Mouse (Mus musculus) midbrain, postnatal 0 days (tissue): ENCODE measurements at regions not wholly inside any gene's neighbourhood (a gene's known extent, or its start where the extent isn't known, plus 50 kb on each side); places are given as distances from the start of the nearest gene placed in this dataset.

ENCODE experiments used
- ATAC-seq: fragments of 200-750 bp; cut with Nextera tagmentation; 2 replicates; pipeline ENCODE4 v1.8.0; 2017; ENCODE audit warnings: moderate number of reproducible peaks, mild to moderate bottlenecking, moderate TSS enrichment, moderate library complexity; ENCODE audit not compliant: low FRiP score
- DNase-seq: peaks from one replicate; pipeline ENCODE4 v3.0.0-alpha.2; 2015; ENCODE audit warnings: low spot score
- H3K27ac ChIP-seq: fragments of 300-500 bp; sonication (generic); 2 replicates; pipeline ENCODE4 v1.5.1; 2014; ENCODE audit warnings: low read depth, mild to moderate bottlenecking, low read length, mixed read lengths
- H3K27me3 ChIP-seq: fragments of 300-500 bp; sonication (generic); 2 replicates; pipeline ENCODE4 v1.6.1; 2014; ENCODE audit warnings: low read length, control low read depth, mixed read lengths; ENCODE audit not compliant: insufficient read depth
- H3K36me3 ChIP-seq: fragments of 300-500 bp; sonication (generic); 2 replicates; pipeline ENCODE4 v1.6.1; 2014; ENCODE audit warnings: low read length, control low read depth, mixed read lengths; ENCODE audit not compliant: insufficient read depth
- H3K4me1 ChIP-seq: fragments of 300-500 bp; sonication (generic); 2 replicates; pipeline ENCODE4 v1.6.1; 2014; ENCODE audit warnings: mild to moderate bottlenecking, control low read depth, antibody characterized with exemption, low read length, mixed read lengths; ENCODE audit not compliant: insufficient read depth
- H3K4me2 ChIP-seq: fragments of 300-500 bp; sonication (generic); 2 replicates; pipeline ENCODE4 v1.6.1; 2014; ENCODE audit warnings: low read depth, mild to moderate bottlenecking, low read length, mixed read lengths; ENCODE audit not compliant: poor library complexity, severe bottlenecking
- H3K4me3 ChIP-seq: fragments of 300-500 bp; sonication (generic); 2 replicates; pipeline ENCODE4 v1.5.1; 2014; ENCODE audit warnings: low read depth, mild to moderate bottlenecking, low read length, moderate library complexity
- H3K9ac ChIP-seq: fragments of 300-500 bp; sonication (generic); replicated peaks from 2 replicates; pipeline ENCODE4 v1.6.1; 2014; ENCODE audit warnings: mild to moderate bottlenecking, low read length, moderate library complexity, mixed read lengths; ENCODE audit not compliant: poor library complexity, severe bottlenecking
- H3K9me3 ChIP-seq: fragments of 300-500 bp; sonication (generic); 2 replicates; pipeline ENCODE4 v1.6.1; 2016; ENCODE audit warnings: low read length, control low read depth
- CTCF ChIP-seq: IDR thresholded peaks from 2 replicates; pipeline ENCODE4 v1.5.1; 2016; ENCODE audit warnings: antibody characterized with exemption, mild to moderate bottlenecking
- WGBS: fragments of 180-500 bp; shearing (Covaris S2); extraction: QIAGEN DNeasy Blood & Tissue Kit; methylation state at CpG from one replicate; pipeline ENCODE4 v1.1.7; 2014; 5-methylcytosine and 5-hydroxymethylcytosine counted together

DNA sequence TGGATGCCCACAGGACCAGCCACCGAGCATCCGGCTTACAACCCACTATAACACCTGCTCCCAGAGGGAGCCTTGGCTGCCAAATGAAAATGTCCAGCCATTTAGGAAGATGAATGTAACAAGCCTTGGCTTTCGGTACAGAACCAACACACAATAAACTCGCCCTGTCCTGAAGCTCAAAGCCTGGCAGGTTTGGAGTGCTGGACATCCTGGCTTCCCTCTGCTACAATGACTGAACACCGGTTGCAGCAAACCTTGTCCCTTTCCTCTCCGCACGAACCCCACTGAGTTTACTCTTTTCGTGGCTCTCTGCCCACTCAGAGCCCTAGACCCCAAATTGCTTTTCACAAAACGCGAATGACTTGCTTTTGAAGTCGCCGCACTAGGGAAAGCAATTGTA is 441.9 kb downstream of the Glrx3 start:
- no peak overlapping the region for H3K4me2 ChIP-seq
- no peaks in the 10 kb centered on the region for H3K4me1 ChIP-seq
- no peak for ATAC-seq
- no peak for TF ChIP-seq CTCF
- no peak overlapping the region for H3K9ac ChIP-seq
- no peak for DNase-seq
- H3K27ac ChIP-seq: no peak overlapping the region
- 81% methylated on average over 12 of the region's 12 CpGs for WGBS
- H3K27me3 ChIP-seq: no peaks in the 10 kb centered on the region
- no peaks in the 10 kb centered on the region for H3K9me3 ChIP-seq
- no peaks in the 10 kb centered on the region for H3K36me3 ChIP-seq
- no peak overlapping the region for H3K4me3 ChIP-seq

DNA sequence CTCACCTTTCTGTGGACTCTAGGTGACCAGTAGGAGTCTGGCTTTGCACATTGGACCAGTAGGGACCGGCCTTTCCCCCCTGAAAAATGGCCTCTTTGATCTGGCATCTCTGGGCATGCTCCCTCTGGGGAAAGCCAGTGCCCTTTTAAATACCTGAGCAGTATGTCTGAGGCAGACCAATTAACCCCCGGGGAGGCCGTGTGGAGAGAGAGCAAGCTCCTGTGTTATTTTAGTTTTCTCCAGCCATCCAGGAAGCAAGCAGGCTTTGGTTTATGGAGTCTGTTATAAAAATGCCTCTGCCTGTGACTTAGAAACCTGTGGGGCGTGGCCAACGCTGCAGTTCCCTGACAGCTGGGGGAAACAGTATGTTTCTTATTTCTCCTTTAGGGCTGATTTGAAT is 445.5 kb downstream of the Glrx3 start:
- no peak overlapping the region for H3K4me2 ChIP-seq
- H3K4me1 ChIP-seq: no peaks in the 10 kb centered on the region
- no peak overlapping the region for H3K9ac ChIP-seq
- DNase-seq (no peak), ATAC-seq (no peak)
- H3K27ac ChIP-seq: no peak overlapping the region
- H3K9me3 ChIP-seq: no peaks in the 10 kb centered on the region
- H3K27me3 ChIP-seq: no peaks in the 10 kb centered on the region
- WGBS: 60% methylated on average over 5 of the region's 5 CpGs
- H3K36me3 ChIP-seq: no peaks in the 10 kb centered on the region
- no peak overlapping the region for H3K4me3 ChIP-seq
- TF ChIP-seq CTCF: no peak

- TF ChIP-seq CTCF: no peak
- no peak overlapping the region for H3K9ac ChIP-seq
- H3K4me3 ChIP-seq: no peak overlapping the region
- H3K4me1 ChIP-seq: no peaks in the 10 kb centered on the region
- no peak overlapping the region for H3K4me2 ChIP-seq
- WGBS: 78% methylated on average over 4 of the region's 4 CpGs
- no peak overlapping the region for H3K27ac ChIP-seq
- no peaks in the 10 kb centered on the region for H3K9me3 ChIP-seq
- no peak for ATAC-seq
- no peaks in the 10 kb centered on the region for H3K36me3 ChIP-seq
- no peak for DNase-seq
- no peaks in the 10 kb centered on the region for H3K27me3 ChIP-seq
Measured at GRCm38 (mm10) chr7:137883701-137884100, 446.3 kb downstream of the Glrx3 start.

- Histone ChIP-seq H3K9ac (no peak overlapping the region), H3K4me2 (no peak overlapping the region), H3K36me3 (no peaks in the 10 kb centered on the region), H3K27me3 (no peaks in the 10 kb centered on the region), H3K4me3 (no peak overlapping the region), H3K27ac (no peak overlapping the region), H3K4me1 (no peaks in the 10 kb centered on the region), H3K9me3 (no peaks in the 10 kb centered on the region)
- DNase-seq (no peak), ATAC-seq (no peak)
- 38% methylated on average over 8 of the region's 8 CpGs for WGBS
- TF ChIP-seq CTCF: peak; percentile 21; the same call in 1 of the 2 replicates
Measured at GRCm38 (mm10) chr7:137885146-137885545, 447.7 kb downstream of the Glrx3 start.

GRCm38 (mm10) chr7:137888731-137889130 is 451.3 kb downstream of the Glrx3 start:
- no peaks in the 10 kb centered on the region for H3K36me3 ChIP-seq

GRCm38 (mm10) chr7:137906424-137907060 is 469.1 kb downstream of the Glrx3 start:
- H3K36me3 ChIP-seq: no peaks in the 10 kb centered on the region
- no peaks in the 10 kb centered on the region; the same call in 1 of the 2 replicates for H3K4me1 ChIP-seq
- no peaks in the 10 kb centered on the region for H3K27me3 ChIP-seq
- peak; percentile 35 for DNase-seq
- H3K4me2 ChIP-seq: no peak overlapping the region
- H3K27ac ChIP-seq: no peak overlapping the region
- H3K9ac ChIP-seq: no peak overlapping the region
- TF ChIP-seq CTCF: no peak
- no peak overlapping the region for H3K4me3 ChIP-seq
- WGBS: 23% methylated on average over 9 of the region's 9 CpGs
- ATAC-seq: no peak
- no peaks in the 10 kb centered on the region for H3K9me3 ChIP-seq

More at GRCm38 (mm10) chr7:137888731-137889130, 451.3 kb downstream of the Glrx3 start:
- Histone ChIP-seq H3K4me1 (no peaks in the 10 kb centered on the region), H3K27me3 (no peaks in the 10 kb centered on the region), H3K4me2 (no peak overlapping the region), H3K9me3 (no peaks in the 10 kb centered on the region), H3K27ac (no peak overlapping the region), H3K9ac (no peak overlapping the region), H3K4me3 (no peak overlapping the region)
- TF ChIP-seq CTCF: no peak
- ATAC-seq (no peak), DNase-seq (no peak)
- 60% methylated on average over 11 of the region's 11 CpGs for WGBS
